Mouse (Mus musculus): Measurements from ENCODE around the gene Npr1.

The Npr1 gene

DNA sequence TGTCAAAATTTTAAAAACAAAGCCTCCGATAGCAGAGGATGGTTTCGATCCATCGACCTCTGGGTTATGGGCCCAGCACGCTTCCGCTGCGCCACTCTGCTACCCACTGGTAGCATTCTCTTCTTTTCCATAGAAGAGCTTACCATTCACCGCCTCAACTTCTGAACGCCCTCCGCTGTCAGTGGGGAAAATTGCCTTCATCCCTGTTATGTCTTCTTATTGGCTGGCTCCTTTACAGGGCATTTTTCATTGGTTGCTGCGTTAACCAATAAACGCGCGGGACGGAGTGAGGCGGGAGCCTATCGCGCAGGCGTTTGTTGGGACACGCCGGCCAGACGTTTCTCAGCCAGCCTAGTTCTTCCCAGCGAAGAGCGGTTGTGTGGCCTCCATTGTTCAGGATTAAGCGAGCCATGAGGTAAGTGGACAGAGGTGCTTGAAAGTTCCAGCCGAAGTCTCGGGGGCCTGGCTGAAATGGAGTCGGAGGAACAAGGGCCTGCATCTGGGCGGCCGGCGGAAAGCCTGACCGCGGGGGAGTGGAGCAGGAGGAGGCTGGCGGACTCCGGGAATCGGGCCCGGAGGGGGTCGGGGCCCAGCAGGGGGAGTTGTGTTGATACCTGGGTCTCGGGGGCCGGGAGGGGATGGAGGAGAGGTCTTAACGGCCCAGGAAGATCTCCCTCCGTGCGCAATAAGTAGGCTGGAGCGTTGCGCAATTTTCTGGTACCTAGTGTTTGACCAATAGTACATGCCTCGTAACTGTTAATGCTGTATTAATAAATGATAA is 10.4 kb upstream of the Npr1 start, which contains the start of gene Ilf2:
TSS of gene Ilf2 (plus strand) at position 296 of the 781 bp plus-strand sequence.
- peak; percentile 91 for DNase-seq (ENCODE audit: low spot score)

GRCm38 (mm10) chr3:90475151-90475830 is 9.6 kb upstream of the Npr1 start:
- no peak for DNase-seq (ENCODE audit: low spot score)

DNA sequence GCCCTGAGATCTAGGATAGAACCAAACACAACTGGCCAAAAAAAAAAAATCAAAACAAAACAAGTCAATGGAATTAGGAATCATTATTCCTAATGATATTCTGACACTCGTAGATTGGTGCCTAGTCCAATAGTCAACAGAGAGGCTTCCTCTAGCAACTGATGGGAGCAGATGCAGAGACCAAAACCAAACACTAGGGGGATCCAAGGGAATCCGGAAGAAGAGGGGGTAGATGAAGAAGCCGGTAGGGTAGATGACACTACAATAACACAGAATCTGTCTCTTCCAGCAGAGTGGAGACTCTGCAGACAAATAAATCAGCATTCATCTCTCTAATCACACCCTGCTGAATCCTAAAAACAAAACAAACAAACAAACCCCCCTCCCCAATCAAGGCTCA is 6.5 kb upstream of the Npr1 start:
- peak; percentile 35 for DNase-seq (ENCODE audit: low spot score)

- no peak for DNase-seq (ENCODE audit: low spot score)
Observed at GRCm38 (mm10) chr3:90467618-90468300, 2.1 kb upstream of the Npr1 start.

- peak; percentile 60 for DNase-seq (ENCODE audit: low spot score)
Observed at GRCm38 (mm10) chr3:90466311-90466766, 673 bp upstream of the Npr1 start.

DNA sequence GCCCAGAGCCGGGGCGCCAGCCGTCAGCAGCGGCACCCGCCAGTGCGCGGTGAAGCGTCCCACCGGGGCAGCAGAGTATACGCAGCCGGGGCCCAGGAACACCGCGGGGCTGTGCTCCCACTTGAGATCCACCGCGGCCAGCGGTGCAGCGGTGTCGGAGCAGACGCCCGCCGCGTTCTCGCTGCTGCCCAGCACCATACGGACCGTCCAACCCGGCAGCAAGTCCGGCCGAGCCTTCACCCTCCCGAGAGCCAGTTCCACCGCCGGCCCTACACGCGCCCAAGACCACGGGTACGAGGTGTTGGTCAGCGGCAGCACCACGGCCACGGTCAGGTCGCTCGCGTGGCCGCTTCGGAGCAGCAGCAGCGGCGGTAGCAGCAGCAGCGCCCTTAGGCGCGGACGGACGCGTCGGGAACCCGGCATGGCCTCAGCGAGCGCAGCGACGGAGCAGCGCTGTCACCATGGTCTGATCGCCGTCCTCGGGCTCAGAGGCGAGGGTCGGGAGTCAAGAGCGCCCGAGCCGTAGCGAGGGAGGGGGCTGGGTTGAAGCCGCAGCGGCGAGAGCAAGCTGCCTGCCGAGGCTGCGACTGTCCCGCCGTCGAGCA is 483 bp downstream of the Npr1 start:
- peak; percentile 30 for DNase-seq (ENCODE audit: low spot score)

- DNase-seq (ENCODE audit: low spot score), result peak; percentile 32
Observed at GRCm38 (mm10) chr3:90464552-90465080, 1.1 kb downstream of the Npr1 start.

- no peak for DNase-seq (ENCODE audit: low spot score)
Observed at GRCm38 (mm10) chr3:90462579-90462978, 3.1 kb downstream of the Npr1 start.

DNA sequence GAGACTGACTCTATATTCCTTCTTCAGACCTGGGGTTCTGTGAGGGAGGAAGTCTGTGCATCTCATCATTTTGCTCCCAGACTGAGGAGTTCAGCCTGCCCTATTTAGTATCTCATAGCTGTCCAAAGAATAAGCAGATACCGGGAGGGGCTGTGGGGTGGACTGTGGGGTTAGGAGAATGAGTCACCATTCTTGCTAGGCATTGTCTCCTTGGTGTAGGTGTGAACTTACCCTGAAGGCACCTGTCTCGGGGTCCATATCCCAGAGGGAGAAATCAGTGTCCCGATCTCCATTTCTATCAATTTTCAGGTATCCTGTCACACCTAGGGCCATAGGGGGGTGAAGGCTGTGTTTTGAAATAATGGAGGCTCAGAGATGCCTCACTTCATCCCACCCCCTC is 3.7 kb downstream of the Npr1 start:
- DNase-seq (ENCODE audit: low spot score), result no peak

DNA sequence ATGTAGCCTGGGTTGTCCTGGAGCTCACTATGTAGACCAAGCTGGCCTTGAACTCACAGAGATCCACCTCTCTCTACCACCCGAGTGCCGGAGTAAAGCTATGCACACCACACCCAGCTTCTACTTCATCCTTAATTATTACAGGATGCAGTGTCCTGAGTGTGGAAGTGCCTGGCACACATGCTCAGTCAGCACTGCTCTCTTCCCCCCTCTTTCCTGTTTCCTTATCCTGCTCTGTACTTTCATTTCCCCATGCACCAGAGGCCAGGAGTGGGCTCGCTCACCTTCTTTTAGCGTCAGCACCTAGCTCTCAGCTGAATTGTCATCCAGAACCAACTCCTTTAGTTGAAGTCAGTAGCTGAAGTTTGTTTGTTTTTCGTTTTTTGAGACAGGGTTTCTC is 5.4 kb downstream of the Npr1 start:
- no peak for DNase-seq (ENCODE audit: low spot score)

DNA sequence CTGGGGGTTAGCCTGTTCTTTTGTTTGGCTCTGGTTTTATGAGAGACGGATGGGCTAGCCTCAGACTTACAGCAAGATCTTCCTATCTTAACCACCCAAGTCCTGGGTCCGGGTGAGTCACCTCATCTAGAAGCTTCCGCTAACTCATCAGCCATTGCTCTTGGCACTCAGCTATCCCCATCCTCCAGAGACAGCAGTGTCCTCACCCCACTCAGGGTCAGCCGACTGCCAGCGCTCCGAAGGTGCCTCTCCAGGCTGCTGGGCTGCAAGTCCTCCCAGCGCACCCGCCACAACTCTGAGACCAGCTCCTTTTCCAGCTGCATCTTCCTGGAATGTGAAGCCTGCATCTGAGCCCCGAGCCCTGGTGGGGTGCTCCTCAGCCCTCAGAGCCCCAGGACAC is 5.9 kb downstream of the Npr1 start:
- DNase-seq (ENCODE audit: low spot score), result no peak

DNA sequence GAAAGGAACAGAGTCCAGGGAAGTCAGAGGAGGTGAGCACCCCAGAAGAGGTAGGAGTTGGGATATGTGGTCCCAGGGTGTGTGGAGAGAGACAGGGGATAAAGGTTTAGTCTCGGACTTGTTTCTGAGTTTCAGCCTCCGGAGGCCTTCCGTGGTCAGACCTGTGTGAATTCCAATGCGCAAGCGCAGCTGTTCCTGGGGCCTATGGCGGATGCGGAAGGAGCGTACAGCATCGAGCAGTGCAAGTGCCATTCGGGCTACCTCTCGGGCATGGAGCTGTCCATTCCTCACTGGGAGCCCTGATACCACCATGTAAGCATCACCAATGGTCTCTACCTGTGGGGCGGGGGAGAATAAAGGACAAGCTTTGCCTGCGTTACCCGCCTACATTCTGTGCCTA is 10.7 kb downstream of the Npr1 start:
- DNase-seq (ENCODE audit: low spot score), result no peak

- no peak for DNase-seq (ENCODE audit: low spot score)
Observed at GRCm38 (mm10) chr3:90451396-90452095, 14.1 kb downstream of the Npr1 start.

- DNase-seq (ENCODE audit: low spot score), result no peak
Observed at GRCm38 (mm10) chr3:90450874-90451273, 14.8 kb downstream of the Npr1 start.

GRCm38 (mm10) chr3:90448626-90449025 is 17.0 kb downstream of the Npr1 start:
- no peak for DNase-seq (ENCODE audit: low spot score)

- DNase-seq (ENCODE audit: low spot score), result no peak
Observed at GRCm38 (mm10) chr3:90447123-90447494, 18.6 kb downstream of the Npr1 start.

DNA sequence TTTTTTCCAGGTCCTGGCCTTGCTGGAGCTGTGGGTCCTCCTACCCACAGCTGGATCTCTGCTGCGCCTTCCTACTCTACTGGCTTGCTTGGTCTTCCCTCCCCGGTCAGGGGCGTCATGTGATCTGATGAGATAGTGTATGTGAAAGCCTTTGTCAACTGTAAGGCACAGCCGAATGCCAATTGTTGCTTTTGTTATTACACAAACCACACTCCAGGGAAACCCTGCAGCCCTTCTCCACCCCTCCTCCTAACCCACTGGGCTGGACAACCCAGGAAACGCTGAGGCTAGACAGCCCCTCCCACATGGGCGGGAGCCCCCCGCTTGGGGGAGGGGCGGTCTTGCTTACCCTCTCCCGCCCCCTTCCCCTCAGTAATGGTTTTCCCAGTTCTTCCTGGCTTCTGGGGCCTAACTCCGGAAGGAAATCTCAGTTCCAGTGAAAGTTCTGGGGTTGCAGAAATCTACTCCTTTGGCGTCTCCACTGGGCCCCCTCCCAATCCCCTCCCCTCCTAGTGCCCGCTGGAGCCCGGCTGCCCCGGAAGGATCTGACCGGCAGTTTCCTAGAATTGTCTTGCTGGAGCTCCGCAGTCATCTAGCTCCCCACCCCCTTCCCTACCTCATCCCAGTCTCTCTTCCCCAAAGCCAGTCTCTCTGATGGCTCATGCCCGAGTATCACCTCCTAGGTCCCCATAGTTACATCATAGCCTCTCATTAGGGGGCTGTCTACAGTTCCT is 19.1 kb downstream of the Npr1 start:
- DNase-seq (ENCODE audit: low spot score), result peak; percentile 82

GRCm38 (mm10) chr3:90445417-90446200 is 20.1 kb downstream of the Npr1 start:
- no peak for DNase-seq (ENCODE audit: low spot score)

- DNase-seq (ENCODE audit: low spot score), result no peak
Observed at GRCm38 (mm10) chr3:90443977-90444376, 21.7 kb downstream of the Npr1 start.

- no peak for DNase-seq (ENCODE audit: low spot score)
Observed at GRCm38 (mm10) chr3:90440756-90441155, 24.9 kb downstream of the Npr1 start.

All from ovary, postnatal 14 days (tissue).